Mouse (Mus musculus) limb, embryonic 15.5 days (tissue): ENCODE data around the gene Atp8a2. TPM values are rescaled to one million over a fixed set of nuclear protein-coding genes. Genes with fewer than 3 reads are reported as not detected.
A peak's percentile ranks its signal among the peaks of the same experiment; 100 is the strongest.

Experiments used
- ATAC-seq: fragments of 200-750 bp; cut with Nextera tagmentation; 2 replicates; pipeline ENCODE4 v1.8.0; 2017; ENCODE audit warnings: low read depth, moderate TSS enrichment; ENCODE audit not compliant: insufficient number of reproducible peaks, low FRiP score, low TSS enrichment
- H3K27ac ChIP-seq: fragments of 300-500 bp; sonication (generic); 2 replicates; pipeline ENCODE4 v1.5.1; 2015; ENCODE audit warnings: moderate library complexity, mild to moderate bottlenecking, inconsistent platforms
- H3K27me3 ChIP-seq: fragments of 300-500 bp; sonication (generic); 2 replicates; pipeline ENCODE4 v1.6.1; 2015; ENCODE audit warnings: inconsistent platforms
- H3K36me3 ChIP-seq: fragments of 300-500 bp; sonication (generic); 2 replicates; pipeline ENCODE4 v1.6.1; 2015; ENCODE audit warnings: inconsistent platforms
- H3K4me1 ChIP-seq: fragments of 300-500 bp; sonication (generic); 2 replicates; pipeline ENCODE4 v1.6.1; 2015; ENCODE audit warnings: inconsistent platforms
- H3K4me2 ChIP-seq: fragments of 300-500 bp; sonication (generic); 2 replicates; pipeline ENCODE4 v1.6.1; 2015; ENCODE audit warnings: mild to moderate bottlenecking, inconsistent platforms
- H3K4me3 ChIP-seq: fragments of 300-500 bp; sonication (generic); 2 replicates; pipeline ENCODE4 v1.5.1; 2015; ENCODE audit warnings: mild to moderate bottlenecking, inconsistent platforms
- H3K9ac ChIP-seq: fragments of 300-500 bp; sonication (generic); 2 replicates; pipeline ENCODE4 v1.6.1; 2015; ENCODE audit warnings: inconsistent platforms
- H3K9me3 ChIP-seq: fragments of 300-500 bp; sonication (generic); 2 replicates; pipeline ENCODE4 v1.6.1; 2016; ENCODE audit warnings: inconsistent platforms
- WGBS: fragments of 180-500 bp; shearing (Covaris S2); methylation state at CpG from one replicate; pipeline ENCODE4 v1.1.7; 2015; 5-methylcytosine and 5-hydroxymethylcytosine counted together
- polyA plus RNA-seq: library from polyadenylated mRNA; unstranded; fragments of >200 nt; fragmentation: Nextera tagmentation; extraction: Ambion mirVana; gene quantifications from 2 replicates; pipeline ENCODE4 v1.2.1, GENCODE M21; 2015

The Atp8a2 gene
- polyA plus RNA-seq: 1.0 and 1.9 TPM in 2 replicates

DNA sequence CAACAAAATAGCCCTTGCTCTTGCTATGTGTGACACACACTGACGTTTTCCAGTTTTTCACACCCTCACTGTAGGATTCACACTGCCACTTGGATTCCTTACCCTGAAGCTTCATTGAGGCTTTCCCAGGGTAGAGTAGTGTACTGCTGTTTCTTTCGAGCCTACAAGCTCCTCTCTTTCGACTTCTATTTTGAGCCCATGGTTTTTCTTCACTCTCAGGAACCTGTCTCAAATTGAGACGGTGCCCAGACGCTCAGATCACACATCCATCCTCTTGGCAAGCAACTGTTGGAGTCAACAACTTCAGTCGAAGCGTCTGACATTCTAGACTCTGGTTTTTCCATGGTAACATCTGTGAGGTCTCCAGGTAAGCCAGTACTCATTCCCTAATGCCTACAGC, at the start of gene Atp8a2:
Gene Atp8a2, minus strand, starts transcription at position 296 of the 400 bp plus-strand sequence.
- Histone ChIP-seq H3K27me3 (no peaks in the 10 kb centered on the region), H3K27ac (no peak within 1 kb of the TSS), H3K36me3 (no peaks in the 10 kb centered on the region), H3K9ac (no peak within 1 kb of the TSS), H3K9me3 (no peaks in the 10 kb centered on the region), H3K4me3 (no peak within 1 kb of the TSS), H3K4me1 (no peaks in the 10 kb centered on the region), H3K4me2 (no peak within 1 kb of the TSS)
- no peak for ATAC-seq
- 66% methylated on average over 7 of the region's 7 CpGs for WGBS

GRCm38 (mm10) chr14:60238551-60238950, 41.6 kb upstream of the Atp8a2 start:
- Histone ChIP-seq H3K9ac (no peak overlapping the region), H3K4me1 (no peaks in the 10 kb centered on the region), H3K4me2 (no peak overlapping the region), H3K4me3 (no peak overlapping the region), H3K27me3 (no peaks in the 10 kb centered on the region), H3K9me3 (no peaks in the 10 kb centered on the region), H3K36me3 (peaks cover 44% of the 10 kb centered on the region), H3K27ac (no peak overlapping the region)
- 86% methylated on average over 3 of the region's 3 CpGs for WGBS
- ATAC-seq: no peak

- WGBS: 91% methylated on average over 10 of the region's 10 CpGs
These were observed 22.9 kb upstream of the Atp8a2 start for GRCm38 (mm10) chr14:60219886-60220285.

GRCm38 (mm10) chr14:60217616-60218015, 20.6 kb upstream of the Atp8a2 start:
- peaks cover 27% of the 10 kb centered on the region for H3K36me3 ChIP-seq
- no peak for ATAC-seq
- H3K9ac ChIP-seq: no peak overlapping the region
- H3K4me2 ChIP-seq: no peak overlapping the region
- WGBS: 97% methylated on average over 4 of the region's 4 CpGs
- H3K27me3 ChIP-seq: no peaks in the 10 kb centered on the region
- no peaks in the 10 kb centered on the region for H3K4me1 ChIP-seq
- H3K4me3 ChIP-seq: no peak overlapping the region
- H3K27ac ChIP-seq: no peak overlapping the region
- no peaks in the 10 kb centered on the region for H3K9me3 ChIP-seq

More at GRCm38 (mm10) chr14:60219886-60220285, 22.9 kb upstream of the Atp8a2 start:
- H3K9me3 ChIP-seq: no peaks in the 10 kb centered on the region
- no peak overlapping the region for H3K9ac ChIP-seq
- no peak overlapping the region for H3K4me3 ChIP-seq
- H3K4me2 ChIP-seq: no peak overlapping the region
- H3K27me3 ChIP-seq: no peaks in the 10 kb centered on the region
- no peak overlapping the region for H3K27ac ChIP-seq
- H3K36me3 ChIP-seq: peaks cover 31% of the 10 kb centered on the region
- no peak for ATAC-seq
- H3K4me1 ChIP-seq: no peaks in the 10 kb centered on the region

- Histone ChIP-seq H3K4me2 (no peak overlapping the region), H3K4me1 (no peaks in the 10 kb centered on the region), H3K27ac (no peak overlapping the region), H3K4me3 (no peak overlapping the region), H3K27me3 (no peaks in the 10 kb centered on the region), H3K9me3 (no peaks in the 10 kb centered on the region), H3K9ac (no peak overlapping the region), H3K36me3 (peaks cover 22% of the 10 kb centered on the region)
- WGBS: 93% methylated on average over 1 of the region's 1 CpGs
- no peak for ATAC-seq
These were observed 19.1 kb upstream of the Atp8a2 start for GRCm38 (mm10) chr14:60216125-60216524.

GRCm38 (mm10) chr14:60215000-60215399, 18.0 kb upstream of the Atp8a2 start:
- H3K4me1 ChIP-seq: no peaks in the 10 kb centered on the region
- no peaks in the 10 kb centered on the region for H3K9me3 ChIP-seq
- H3K36me3 ChIP-seq: peaks cover 19% of the 10 kb centered on the region
- ATAC-seq: no peak
- H3K27ac ChIP-seq: no peak overlapping the region
- 96% methylated on average over 3 of the region's 3 CpGs for WGBS
- H3K27me3 ChIP-seq: no peaks in the 10 kb centered on the region
- no peak overlapping the region for H3K4me2 ChIP-seq
- no peak overlapping the region for H3K9ac ChIP-seq
- no peak overlapping the region for H3K4me3 ChIP-seq

DNA sequence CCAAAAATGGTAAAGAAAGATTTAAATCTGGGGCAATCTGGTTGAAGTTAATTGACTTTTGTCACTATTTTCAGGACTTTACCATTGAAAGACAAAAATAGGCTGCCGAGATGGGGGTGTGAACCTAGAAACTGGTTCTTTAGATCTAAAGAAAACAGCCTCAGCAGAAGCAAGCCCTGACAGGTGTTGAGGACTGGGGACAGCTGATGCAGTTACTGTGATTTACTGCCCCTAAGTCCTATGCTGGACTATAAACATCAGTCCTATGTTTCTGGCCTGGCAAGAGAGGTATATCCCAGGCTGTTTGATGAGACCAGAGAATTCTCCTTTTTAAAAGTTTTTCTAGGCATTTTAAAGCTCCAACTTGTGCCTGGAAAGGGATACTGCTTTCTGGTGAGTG, 17.1 kb upstream of the Atp8a2 start:
- Histone ChIP-seq H3K27ac (no peak overlapping the region), H3K36me3 (peaks cover 16% of the 10 kb centered on the region), H3K4me3 (no peak overlapping the region), H3K9ac (no peak overlapping the region), H3K4me1 (no peaks in the 10 kb centered on the region), H3K27me3 (no peaks in the 10 kb centered on the region), H3K4me2 (no peak overlapping the region), H3K9me3 (no peaks in the 10 kb centered on the region)
- 51% methylated on average over 1 of the region's 1 CpGs for WGBS
- 0 out of 2 replicates have a peak, but pooled peaks have one; percentile 44 for ATAC-seq

GRCm38 (mm10) chr14:60209166-60209565, 12.2 kb upstream of the Atp8a2 start:
- no peaks in the 10 kb centered on the region for H3K36me3 ChIP-seq
- no peak for ATAC-seq
- WGBS: 91% methylated on average over 7 of the region's 7 CpGs
- no peaks in the 10 kb centered on the region for H3K4me1 ChIP-seq
- no peak overlapping the region for H3K4me3 ChIP-seq
- H3K27me3 ChIP-seq: no peaks in the 10 kb centered on the region
- no peak overlapping the region for H3K4me2 ChIP-seq
- no peak overlapping the region for H3K9ac ChIP-seq
- H3K9me3 ChIP-seq: no peaks in the 10 kb centered on the region
- H3K27ac ChIP-seq: no peak overlapping the region

GRCm38 (mm10) chr14:60204993-60205392, 8.0 kb upstream of the Atp8a2 start:
- Histone ChIP-seq H3K27ac (no peak overlapping the region), H3K4me3 (no peak overlapping the region), H3K9ac (no peak overlapping the region), H3K9me3 (no peaks in the 10 kb centered on the region), H3K27me3 (no peaks in the 10 kb centered on the region), H3K36me3 (no peaks in the 10 kb centered on the region), H3K4me2 (no peak overlapping the region), H3K4me1 (no peaks in the 10 kb centered on the region)
- ATAC-seq: no peak
- 85% methylated on average over 6 of the region's 6 CpGs for WGBS

DNA sequence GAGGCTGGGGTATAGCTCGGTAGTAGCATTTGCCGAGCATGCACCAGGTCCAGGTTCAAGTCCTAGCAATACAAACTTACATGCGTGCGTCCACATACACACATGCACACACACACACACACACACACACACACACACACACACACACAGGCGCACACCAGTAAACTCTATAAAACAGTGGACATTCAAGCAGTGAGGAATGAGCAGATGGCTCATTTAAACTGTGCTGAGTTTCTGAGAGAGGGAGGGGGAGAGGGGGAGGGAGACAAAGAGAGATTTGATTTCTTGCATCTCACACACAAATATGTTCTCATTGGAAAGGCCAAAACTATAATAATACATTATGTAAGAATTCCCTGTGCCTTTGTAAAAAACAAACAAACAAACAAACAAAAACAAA, 980 bp downstream of the Atp8a2 start:
- Histone ChIP-seq H3K36me3 (no peaks in the 10 kb centered on the region), H3K4me2 (no peak overlapping the region), H3K4me3 (no peak overlapping the region), H3K27ac (no peak overlapping the region), H3K27me3 (no peaks in the 10 kb centered on the region), H3K9ac (no peak overlapping the region), H3K4me1 (no peaks in the 10 kb centered on the region), H3K9me3 (no peaks in the 10 kb centered on the region)
- WGBS: 70% methylated on average over 5 of the region's 5 CpGs
- no peak for ATAC-seq

DNA sequence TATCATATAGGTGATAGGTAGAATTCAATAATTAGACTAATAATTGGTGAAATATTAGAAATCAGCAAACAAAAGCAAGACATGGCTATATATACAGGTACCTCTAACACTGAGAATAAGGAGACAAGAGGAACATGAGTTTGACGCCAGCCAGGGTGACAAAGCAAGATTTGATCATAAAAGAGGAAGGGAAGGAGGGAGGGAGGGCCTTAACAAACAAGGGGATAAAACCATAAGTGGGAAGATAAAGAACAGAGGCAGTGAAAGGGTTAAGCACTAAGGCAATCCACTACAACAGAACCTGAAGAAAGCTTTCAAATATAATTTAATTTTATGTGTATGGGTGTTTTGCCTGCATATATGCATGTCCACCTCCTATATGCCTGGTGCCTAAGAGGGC, 2.4 kb downstream of the Atp8a2 start:
- 97% methylated on average over 1 of the region's 1 CpGs for WGBS
- H3K9ac ChIP-seq: no peak overlapping the region

GRCm38 (mm10) chr14:60189771-60190170, 7.2 kb downstream of the Atp8a2 start:
- Histone ChIP-seq H3K4me1 (no peaks in the 10 kb centered on the region), H3K9ac (no peak overlapping the region), H3K4me2 (no peak overlapping the region), H3K9me3 (no peaks in the 10 kb centered on the region), H3K27ac (no peak overlapping the region), H3K27me3 (no peaks in the 10 kb centered on the region), H3K4me3 (no peak overlapping the region), H3K36me3 (no peaks in the 10 kb centered on the region)
- no peak for ATAC-seq
- WGBS: 82% methylated on average over 5 of the region's 5 CpGs

More for the DNA sequence above, 2.4 kb downstream of the Atp8a2 start:
- H3K27me3 ChIP-seq: no peaks in the 10 kb centered on the region
- no peak for ATAC-seq
- H3K4me3 ChIP-seq: no peak overlapping the region
- H3K9me3 ChIP-seq: no peaks in the 10 kb centered on the region
- H3K4me1 ChIP-seq: no peaks in the 10 kb centered on the region
- H3K27ac ChIP-seq: no peak overlapping the region
- no peaks in the 10 kb centered on the region for H3K36me3 ChIP-seq
- H3K4me2 ChIP-seq: no peak overlapping the region

GRCm38 (mm10) chr14:60188201-60188825, 8.7 kb downstream of the Atp8a2 start:
- ATAC-seq: no peak
- no peak overlapping the region for H3K9ac ChIP-seq
- H3K4me2 ChIP-seq: no peak overlapping the region
- H3K27me3 ChIP-seq: no peaks in the 10 kb centered on the region
- no peak overlapping the region for H3K27ac ChIP-seq
- H3K9me3 ChIP-seq: no peaks in the 10 kb centered on the region
- H3K36me3 ChIP-seq: no peaks in the 10 kb centered on the region
- no peaks in the 10 kb centered on the region for H3K4me1 ChIP-seq
- 75% methylated on average over 5 of the region's 5 CpGs for WGBS
- no peak overlapping the region for H3K4me3 ChIP-seq
